Mouse (Mus musculus): ENCODE data around the gene Gnptg. TPM values are rescaled to one million over a fixed set of nuclear protein-coding genes. Genes with fewer than 3 reads are reported as not detected.
A peak's percentile ranks its signal among the peaks of the same experiment; 100 is the strongest.

Gene Gnptg
- polyA plus RNA-seq (2012; rRNA removed), result 46.3 and 55.6 TPM in 2 replicates

DNA sequence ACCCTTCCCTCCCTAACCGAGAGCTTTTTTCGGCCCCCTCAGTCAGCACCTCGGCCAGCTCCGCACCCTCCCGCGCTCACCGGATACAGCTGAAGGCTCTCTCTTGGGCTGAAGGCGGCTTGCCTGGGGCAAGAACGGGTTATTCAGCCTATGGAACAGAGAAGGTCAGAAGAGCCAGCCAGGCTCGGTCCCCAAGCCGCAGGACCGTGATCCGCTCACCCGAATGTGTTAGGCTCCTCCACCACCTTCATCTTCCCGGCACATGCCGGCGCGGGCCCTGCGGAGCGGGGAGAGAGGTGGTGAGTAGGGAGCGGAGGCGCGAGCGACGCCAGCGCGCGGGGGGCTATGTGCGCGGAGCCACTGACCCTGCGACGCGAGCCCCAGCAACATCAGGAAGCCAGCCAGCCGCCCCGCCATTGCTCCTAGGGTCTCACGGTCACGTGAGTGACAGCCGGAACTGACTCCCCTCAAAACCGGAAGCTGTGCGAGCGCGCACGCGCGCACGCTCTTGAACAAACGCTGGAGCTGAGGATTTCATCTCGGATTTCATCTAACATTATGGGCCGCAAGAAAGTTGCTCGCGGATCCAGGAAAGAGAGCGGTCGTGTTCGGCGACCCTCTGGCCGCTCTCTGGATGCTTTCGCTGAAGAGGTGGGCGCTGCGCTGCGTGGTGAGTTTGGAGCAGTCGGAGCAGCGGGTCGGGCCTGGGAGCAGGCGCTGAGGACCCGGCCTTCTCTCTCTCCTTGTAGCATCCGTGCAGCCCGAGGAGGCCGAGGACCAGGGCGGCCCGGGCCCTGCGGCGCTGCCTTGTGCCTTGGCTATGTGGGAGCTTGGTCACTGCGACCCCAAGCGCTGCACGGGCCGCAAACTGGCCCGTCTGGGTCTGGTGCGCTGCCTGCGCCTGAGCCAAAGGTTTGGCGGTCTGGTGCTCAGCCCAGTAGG is at the start of gene Gnptg, which contains the start of gene Tsr3:
Gene Gnptg, minus strand, starts transcription at position 430 of the 942 bp plus-strand sequence.
Gene Tsr3, plus strand, starts transcription at position 476 of the 942 bp plus-strand sequence.
- Histone ChIP-seq H3K4me3 (replicated peaks; ENCODE audit: extremely low read depth, low read depth, low read length) (peak within 1 kb of the TSS; percentile 64), H3K4me1 (ENCODE audit: control insufficient read depth, insufficient read depth, low read length) (no peaks in the 10 kb centered on the region)
- under 1% methylated on average over 80 of the region's 80 CpGs for WGBS
- TF ChIP-seq POLR2A (IDR thresholded peaks at IDR 0.05; ENCODE audit: borderline replicate concordance, extremely low read depth, low read depth, low read length), result peak; percentile 70; the same call in 1 of the 2 replicates
- TF ChIP-seq CTCF (IDR thresholded peaks at IDR 0.05; ENCODE audit: insufficient read depth, low read length), result no peak
- peak; percentile 78 for DNase-seq

GRCm38 (mm10) chr17:25288842-25289241 is 48.9 kb upstream of the Gnptg start:
- TF ChIP-seq CTCF (IDR thresholded peaks at IDR 0.05; ENCODE audit: insufficient read depth, low read length), result peak; percentile 89
- TF ChIP-seq POLR2A (IDR thresholded peaks at IDR 0.05; ENCODE audit: borderline replicate concordance, extremely low read depth, low read depth, low read length), result no peak
- WGBS, result 11% methylated on average over 4 of the region's 4 CpGs
- H3K4me1 ChIP-seq (ENCODE audit: control insufficient read depth, insufficient read depth, low read length), result peaks cover 2% of the 10 kb centered on the region; the same call in 1 of the 2 replicates
- no peak for DNase-seq
- H3K4me3 ChIP-seq (replicated peaks; ENCODE audit: extremely low read depth, low read depth, low read length), result no peak overlapping the region

DNA sequence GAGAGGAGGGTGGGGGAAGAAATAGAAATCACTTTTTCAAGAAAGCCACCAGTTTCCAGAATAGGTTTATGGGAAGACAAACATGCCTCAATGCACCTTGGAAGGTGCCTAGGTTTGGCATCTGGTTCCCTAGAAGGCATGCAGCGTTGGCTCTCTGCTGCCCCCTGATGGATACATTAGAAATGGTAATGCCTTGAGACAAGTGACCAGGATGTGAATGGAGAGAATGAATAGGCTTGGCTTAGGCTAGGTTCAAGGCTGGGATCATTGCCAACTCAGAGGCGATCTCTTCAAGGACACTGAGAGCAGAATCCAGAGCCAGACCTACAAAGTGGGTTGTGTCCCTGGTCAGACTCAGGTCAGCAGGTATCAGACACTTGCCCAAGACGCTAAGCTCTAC is 45.1 kb upstream of the Gnptg start:
- peak; percentile 56 for DNase-seq
- H3K4me3 ChIP-seq (replicated peaks; ENCODE audit: extremely low read depth, low read depth, low read length), result no peak overlapping the region
- WGBS, result 19% methylated on average over 3 of the region's 3 CpGs
- TF ChIP-seq POLR2A (IDR thresholded peaks at IDR 0.05; ENCODE audit: borderline replicate concordance, extremely low read depth, low read depth, low read length) (no peak), CTCF (IDR thresholded peaks at IDR 0.05; ENCODE audit: insufficient read depth, low read length) (peak; percentile 96)
- H3K4me1 ChIP-seq (ENCODE audit: control insufficient read depth, insufficient read depth, low read length), result peaks cover 2% of the 10 kb centered on the region; the same call in 1 of the 2 replicates

DNA sequence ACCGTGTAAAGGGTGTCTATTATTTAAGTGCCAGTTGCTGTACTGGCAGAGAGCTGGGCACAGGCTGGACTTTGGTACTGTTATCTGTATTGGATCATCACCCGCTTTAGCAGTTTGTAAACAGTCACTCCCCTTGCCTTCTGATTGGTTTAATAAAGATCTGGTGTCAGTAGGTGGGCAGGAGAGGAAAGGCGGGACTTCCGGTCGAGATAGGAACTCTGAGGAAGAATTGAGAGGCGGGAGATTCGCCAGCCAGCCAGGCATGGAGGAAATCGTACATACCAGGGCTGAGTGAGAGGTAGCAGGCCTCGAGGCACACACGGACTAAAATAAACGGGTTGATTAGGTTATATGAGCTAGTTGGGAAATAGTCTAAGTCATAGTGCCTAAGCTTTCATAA is 42.2 kb upstream of the Gnptg start:
- TF ChIP-seq POLR2A (IDR thresholded peaks at IDR 0.05; ENCODE audit: borderline replicate concordance, extremely low read depth, low read depth, low read length) (no peak), CTCF (IDR thresholded peaks at IDR 0.05; ENCODE audit: insufficient read depth, low read length) (no peak)
- no peak overlapping the region for H3K4me3 ChIP-seq (replicated peaks; ENCODE audit: extremely low read depth, low read depth, low read length)
- 21% methylated on average over 11 of the region's 11 CpGs for WGBS
- peaks cover 2% of the 10 kb centered on the region; the same call in 1 of the 2 replicates for H3K4me1 ChIP-seq (ENCODE audit: control insufficient read depth, insufficient read depth, low read length)
- DNase-seq, result peak; percentile 55

DNA sequence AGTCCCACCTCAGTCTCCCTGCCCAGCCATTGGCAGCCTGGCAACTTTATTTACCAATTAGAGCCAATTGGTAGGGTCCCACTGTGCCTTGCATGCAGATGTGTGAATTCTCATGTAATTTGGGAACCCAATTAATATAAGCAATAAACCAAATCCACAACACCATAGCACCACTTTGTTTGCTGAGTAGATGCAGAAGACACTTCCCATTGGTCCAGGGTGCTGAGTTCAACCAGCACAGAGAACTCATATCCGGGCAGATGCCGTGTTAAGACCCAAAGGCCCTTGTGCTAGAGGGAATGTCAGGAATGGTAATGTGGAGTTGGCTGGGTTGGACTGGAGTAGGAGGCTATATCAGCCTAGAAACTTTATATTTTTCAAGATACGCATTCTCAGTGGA is 35.9 kb upstream of the Gnptg start:
- H3K4me3 ChIP-seq (replicated peaks; ENCODE audit: extremely low read depth, low read depth, low read length), result no peak overlapping the region
- DNase-seq, result no peak
- H3K4me1 ChIP-seq (ENCODE audit: control insufficient read depth, insufficient read depth, low read length), result peaks cover 19% of the 10 kb centered on the region
- WGBS, result 96% methylated on average over 3 of the region's 3 CpGs
- no peak for TF ChIP-seq CTCF (IDR thresholded peaks at IDR 0.05; ENCODE audit: insufficient read depth, low read length)
- TF ChIP-seq POLR2A (IDR thresholded peaks at IDR 0.05; ENCODE audit: borderline replicate concordance, extremely low read depth, low read depth, low read length), result no peak

DNA sequence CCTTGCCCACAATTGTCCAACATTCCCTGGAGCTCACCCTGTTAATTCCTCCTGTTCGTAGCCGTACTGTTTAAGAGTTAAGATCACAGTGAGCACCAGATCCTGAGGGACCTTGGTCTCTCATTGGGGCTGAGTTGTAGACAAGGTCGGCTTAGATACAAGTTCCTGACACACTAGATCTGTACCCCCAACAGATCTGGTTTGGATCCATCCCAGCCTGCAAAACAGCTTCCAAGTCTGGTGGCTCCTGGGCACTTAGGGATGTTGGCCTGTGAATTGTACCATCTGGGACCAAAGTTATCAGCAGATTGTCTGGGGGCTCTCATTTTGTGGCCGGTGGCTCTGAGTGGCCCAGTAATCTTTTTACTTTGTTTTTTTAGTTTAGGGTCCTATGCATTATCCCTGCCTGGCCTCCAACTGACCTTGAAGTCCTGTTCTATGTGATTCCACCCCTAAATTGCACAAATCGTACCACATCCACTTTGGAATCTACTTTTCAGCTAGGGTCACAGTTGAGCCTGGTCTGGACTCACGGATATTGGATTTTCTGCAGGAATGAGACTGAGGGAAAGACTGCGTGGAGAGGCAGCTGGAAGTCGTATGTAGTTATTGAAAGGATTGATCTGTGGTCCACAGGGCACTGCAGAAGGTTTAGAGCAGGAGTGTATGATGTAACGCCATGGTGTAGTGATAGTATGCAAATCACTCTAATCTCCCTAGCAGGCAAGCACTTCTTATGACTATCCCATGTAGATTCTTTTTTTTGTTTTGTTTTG is 34.8 kb upstream of the Gnptg start, which contains the start of gene Ube2i:
Gene Ube2i, minus strand, starts transcription at position 52 of the 776 bp plus-strand sequence.
- TF ChIP-seq CTCF (IDR thresholded peaks at IDR 0.05; ENCODE audit: insufficient read depth, low read length), result no peak
- TF ChIP-seq POLR2A (IDR thresholded peaks at IDR 0.05; ENCODE audit: borderline replicate concordance, extremely low read depth, low read depth, low read length), result no peak
- 82% methylated on average over 9 of the region's 9 CpGs for WGBS
- no peak for DNase-seq
- Histone ChIP-seq H3K4me1 (ENCODE audit: control insufficient read depth, insufficient read depth, low read length) (peaks cover 24% of the 10 kb centered on the region), H3K4me3 (replicated peaks; ENCODE audit: extremely low read depth, low read depth, low read length) (peak within 1 kb of the TSS; percentile 92)

- H3K4me3 ChIP-seq (replicated peaks; ENCODE audit: extremely low read depth, low read depth, low read length), result peak overlapping the region; percentile 92
- peak; percentile 64; the same call in 1 of the 2 replicates for TF ChIP-seq POLR2A (IDR thresholded peaks at IDR 0.05; ENCODE audit: borderline replicate concordance, extremely low read depth, low read depth, low read length)
- peak; percentile 54 for TF ChIP-seq CTCF (IDR thresholded peaks at IDR 0.05; ENCODE audit: insufficient read depth, low read length)
- H3K4me1 ChIP-seq (ENCODE audit: control insufficient read depth, insufficient read depth, low read length), result peaks cover 24% of the 10 kb centered on the region
- WGBS, result 1% methylated on average over 42 of the region's 45 CpGs
- peak; percentile 98 for DNase-seq
These were observed 34.0 kb upstream of the Gnptg start for GRCm38 (mm10) chr17:25273706-25274501.

GRCm38 (mm10) chr17:25272951-25273705 is 33.2 kb upstream of the Gnptg start:
- peak; percentile 96 for DNase-seq
- peaks cover 24% of the 10 kb centered on the region for H3K4me1 ChIP-seq (ENCODE audit: control insufficient read depth, insufficient read depth, low read length)
- TF ChIP-seq POLR2A (IDR thresholded peaks at IDR 0.05; ENCODE audit: borderline replicate concordance, extremely low read depth, low read depth, low read length), result peak; percentile 47; the same call in 1 of the 2 replicates
- no peak for TF ChIP-seq CTCF (IDR thresholded peaks at IDR 0.05; ENCODE audit: insufficient read depth, low read length)
- WGBS, result under 1% methylated on average over 92 of the region's 92 CpGs
- peak overlapping the region; percentile 92 for H3K4me3 ChIP-seq (replicated peaks; ENCODE audit: extremely low read depth, low read depth, low read length)

All from lung, adult 2 months (tissue).